Mouse (Mus musculus) olfactory bulb, adult 2 months (tissue): ENCODE results near the gene Polg.

Source experiments
- CTCF ChIP-seq: fragments of 200-500 bp; IDR thresholded peaks from 2 replicates; pipeline ENCODE4 v1.5.1; 2012; ENCODE audit warnings: low read depth, mild to moderate bottlenecking, low read length, moderate library complexity; ENCODE audit not compliant: insufficient read depth
- POLR2A ChIP-seq: fragments of 200-500 bp; IDR thresholded peaks from 2 replicates; pipeline ENCODE4 v1.6.1; 2012; ENCODE audit warnings: mild to moderate bottlenecking, low read depth, low read length, moderate library complexity; ENCODE audit not compliant: insufficient read depth

- TF ChIP-seq CTCF (no peak), POLR2A (no peak)
These were observed 45.0 kb upstream of the Polg start for GRCm38 (mm10) chr7:79511181-79511580.
